Mouse (Mus musculus): Measurements from ENCODE around the gene Grip1.

Gene Grip1

DNA sequence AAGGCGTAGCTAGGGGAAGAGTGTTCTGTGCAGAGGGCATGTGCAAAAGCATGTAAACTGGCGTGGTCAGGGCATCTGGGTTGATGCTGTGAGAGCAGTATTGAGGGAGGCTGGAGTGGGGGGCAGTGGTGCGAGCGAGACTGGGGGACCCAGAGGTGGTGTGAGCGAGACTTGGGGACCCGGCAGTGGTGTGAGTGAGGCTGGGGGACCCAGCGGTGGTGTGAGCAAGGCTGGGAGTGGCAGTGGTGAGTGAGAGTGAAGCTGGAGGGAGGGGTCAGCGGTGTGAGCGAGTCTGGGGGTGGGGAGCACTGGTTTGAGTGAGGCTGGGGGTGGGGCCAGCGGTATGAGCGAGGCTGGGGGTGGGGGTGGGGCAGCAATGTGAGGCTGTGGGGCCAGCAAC is 386.0 kb downstream of the Grip1 start:
- DNase-seq (ENCODE audit: low read depth): no peak

DNA sequence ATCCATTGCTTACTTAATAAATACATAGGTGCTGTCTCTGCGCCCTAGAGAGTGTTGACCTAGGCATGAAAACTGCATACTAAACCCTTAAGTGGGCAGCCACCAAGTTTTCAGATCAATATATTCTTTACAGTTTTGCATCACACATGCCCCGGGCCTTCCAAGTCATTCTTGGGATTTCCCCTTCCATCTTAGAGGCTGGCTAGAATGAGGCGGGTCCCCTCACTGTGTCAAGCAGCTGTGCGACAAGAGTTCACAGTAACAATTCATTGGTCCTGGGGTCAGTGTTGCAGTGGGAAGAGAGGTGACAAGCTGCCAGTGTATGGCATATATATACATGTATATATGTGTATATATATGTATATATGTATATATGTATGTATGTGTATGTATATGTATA is 388.4 kb downstream of the Grip1 start:
- no peak for DNase-seq (ENCODE audit: low read depth)

DNA sequence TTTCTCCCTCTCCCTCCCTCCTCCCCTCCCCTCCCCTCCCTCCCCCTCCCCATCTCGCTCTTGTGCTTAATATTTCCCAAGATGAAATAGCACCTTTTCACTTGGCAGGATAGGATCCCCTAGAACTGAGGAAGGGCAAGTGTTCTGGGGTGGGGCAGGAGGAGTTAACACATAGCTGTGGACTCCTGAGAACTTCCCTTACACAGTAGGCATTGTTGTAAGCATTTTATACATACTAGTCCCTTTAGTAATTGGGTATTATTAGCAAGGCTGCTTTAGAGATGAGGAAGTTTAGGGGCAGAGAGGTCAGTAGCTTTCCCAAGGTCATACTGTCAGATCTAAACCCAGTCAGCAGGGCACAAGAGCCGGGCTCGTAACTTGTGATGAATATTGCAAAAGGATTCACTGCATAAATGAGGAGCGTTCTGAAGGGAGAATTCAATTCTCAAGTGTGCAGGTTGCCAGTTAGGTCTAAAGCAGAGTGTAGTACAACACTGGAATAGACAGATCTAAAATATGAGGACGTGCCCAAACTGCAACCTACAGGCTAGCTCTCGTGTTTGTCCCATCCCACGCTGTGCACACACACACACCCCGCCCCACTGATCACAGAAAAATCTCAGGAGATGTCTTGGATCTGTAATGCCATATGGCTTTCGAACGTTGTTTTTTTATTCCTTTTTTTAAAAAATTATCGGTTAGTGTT is 392.2 kb downstream of the Grip1 start:
- DNase-seq (ENCODE audit: low read depth): no peak

DNA sequence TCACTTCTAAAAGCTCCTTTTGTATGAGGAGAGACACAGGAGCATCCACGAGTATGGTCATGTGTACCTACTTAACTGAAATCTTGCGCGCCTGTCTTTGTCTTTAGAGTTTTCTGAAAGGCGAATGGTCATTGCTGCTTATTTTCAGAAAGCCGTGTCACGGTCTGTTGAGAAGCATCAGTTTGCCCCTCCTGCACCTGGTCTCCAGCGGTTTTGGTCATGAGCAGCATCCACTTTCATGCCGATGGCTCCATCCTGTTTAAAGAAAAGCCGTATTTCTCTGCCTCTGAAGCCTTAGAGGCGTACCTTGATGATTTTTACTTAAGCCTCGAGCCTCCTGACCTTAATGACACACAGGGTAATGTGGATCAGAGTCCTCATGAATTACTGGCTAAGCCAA is 398.0 kb downstream of the Grip1 start:
- no peak for DNase-seq (ENCODE audit: low read depth)

DNA sequence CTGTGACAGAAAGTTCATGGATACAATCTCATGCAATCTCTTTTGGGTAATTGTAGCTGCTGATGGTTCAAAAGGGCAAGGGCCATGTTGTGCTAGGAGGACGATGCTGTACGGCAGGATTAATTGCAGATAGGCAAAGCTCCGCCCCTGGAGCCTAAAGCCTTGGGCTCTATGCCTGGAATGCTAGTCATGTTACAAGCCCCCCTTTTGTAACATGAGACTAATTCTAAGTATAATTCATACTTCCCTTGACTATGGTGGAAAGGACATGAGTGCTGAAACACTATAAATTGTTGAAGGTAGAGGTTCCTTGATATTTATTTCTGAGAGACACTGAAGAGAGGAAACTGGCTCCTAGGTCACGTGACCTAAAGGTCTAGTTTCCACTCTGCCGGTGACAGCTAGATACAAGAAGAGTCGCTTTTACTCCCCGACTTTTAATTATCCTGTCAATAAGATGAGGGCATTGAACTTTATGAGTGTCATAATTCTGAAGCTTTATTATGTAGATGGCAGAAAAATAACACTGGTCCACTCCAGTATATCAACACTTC is 399.0 kb downstream of the Grip1 start:
- no peak for DNase-seq (ENCODE audit: low read depth)

DNA sequence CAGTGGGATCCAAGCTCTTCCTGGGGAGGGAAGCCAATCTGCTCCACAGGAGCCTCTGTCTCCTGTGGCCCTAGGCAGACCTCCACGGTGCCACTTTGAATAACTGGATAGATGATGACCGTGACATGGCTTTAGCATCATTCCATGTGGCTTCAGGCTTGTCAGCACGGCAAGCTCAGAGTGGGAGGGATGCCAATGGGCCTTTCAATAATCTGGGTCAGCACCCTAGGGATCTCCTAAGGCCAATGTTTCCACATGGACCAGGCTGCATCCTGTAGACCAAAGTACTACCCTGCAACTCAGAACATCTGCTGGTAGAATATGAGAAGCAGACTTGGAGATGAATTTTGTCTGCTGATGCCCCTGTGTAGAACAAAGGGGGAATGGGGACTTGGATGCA is 414.1 kb downstream of the Grip1 start:
- DNase-seq (ENCODE audit: low read depth): no peak

DNA sequence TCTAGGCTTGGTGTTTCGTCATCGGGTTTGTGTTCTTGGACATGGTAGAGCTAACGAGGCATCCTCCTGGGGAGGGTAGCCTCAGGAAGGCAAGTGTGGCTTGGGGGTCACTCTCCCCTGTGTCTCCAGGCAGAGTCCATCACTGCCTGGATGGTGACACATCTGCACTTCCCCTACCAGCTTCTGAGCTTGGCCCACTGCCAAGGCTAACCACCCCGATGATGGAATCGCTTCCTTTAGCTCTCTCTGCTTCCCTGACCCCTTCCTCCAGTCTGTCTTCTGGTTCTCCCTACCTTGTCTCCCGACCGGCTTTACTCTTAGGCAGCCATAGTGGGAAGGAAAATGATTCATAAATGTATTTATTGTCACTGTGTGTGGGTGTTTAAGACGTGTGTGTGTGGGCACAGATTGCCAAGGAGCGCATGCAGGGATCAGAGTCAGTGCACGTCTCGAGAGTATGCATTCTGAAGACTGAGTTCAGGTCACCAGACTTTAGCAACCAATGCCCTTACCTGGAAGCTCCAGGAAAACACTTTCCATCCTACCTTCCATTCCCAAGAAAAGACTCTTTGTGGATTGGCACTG is 415.5 kb downstream of the Grip1 start:
- DNase-seq (ENCODE audit: low read depth): no peak

DNA sequence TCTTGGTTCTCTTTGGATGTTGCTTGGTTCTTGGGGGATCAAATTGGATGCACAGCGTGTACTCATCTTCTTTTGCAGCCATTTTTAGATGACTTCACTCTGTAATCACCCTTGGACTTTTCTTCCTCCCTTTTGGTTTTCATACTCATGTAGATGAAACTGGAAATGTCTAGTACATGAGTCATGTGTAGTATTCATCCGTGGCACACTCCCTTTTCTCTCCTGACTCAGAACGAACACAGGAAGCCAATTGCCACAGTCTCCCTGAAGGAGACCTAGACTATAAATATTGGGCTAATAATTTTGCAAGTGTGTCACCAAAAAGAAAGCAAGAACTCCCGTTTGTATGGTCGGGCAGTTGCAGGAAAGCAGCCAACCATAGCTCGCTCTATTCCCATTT is 423.1 kb downstream of the Grip1 start:
- DNase-seq (ENCODE audit: low read depth): no peak

DNA sequence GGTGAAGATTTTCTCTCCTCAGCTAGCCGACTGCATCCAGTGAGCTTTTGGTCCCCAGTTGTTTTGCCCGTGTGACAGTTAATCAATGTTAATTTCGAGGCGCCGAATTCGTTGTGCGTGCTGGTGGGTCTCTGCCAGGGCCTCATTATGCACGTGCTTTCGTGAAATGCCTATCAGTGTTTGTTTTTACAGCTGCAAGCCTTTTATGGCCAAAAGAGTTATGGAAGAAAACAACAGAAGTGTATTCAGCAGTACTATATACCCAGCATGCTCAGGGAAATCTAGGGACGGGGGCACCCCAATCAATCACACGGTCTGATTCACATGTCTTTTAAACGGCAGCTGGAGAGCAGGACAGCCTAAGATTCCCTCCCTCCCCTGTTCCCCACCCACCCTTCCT is 424.7 kb downstream of the Grip1 start:
- DNase-seq (ENCODE audit: low read depth): no peak

DNA sequence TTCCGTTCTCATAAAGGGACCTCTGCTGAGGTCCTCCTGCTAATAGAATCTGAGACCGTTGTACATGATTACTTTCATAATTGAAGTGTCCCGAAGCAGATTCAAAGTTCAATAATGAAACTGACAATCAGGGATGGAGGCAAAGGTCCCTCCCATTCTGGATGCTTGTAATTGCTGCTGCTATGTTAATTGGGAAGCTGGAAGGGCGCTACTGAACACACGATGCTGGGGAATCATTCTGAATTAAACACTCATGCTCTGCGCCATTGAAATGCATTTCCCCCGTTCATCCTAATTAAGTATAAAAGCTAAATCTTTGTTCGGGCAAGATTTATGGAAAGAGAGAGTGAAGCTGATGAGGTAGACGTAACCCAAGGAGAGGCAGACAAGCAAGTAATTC is 431.0 kb downstream of the Grip1 start:
- no peak for DNase-seq (ENCODE audit: low read depth)

DNA sequence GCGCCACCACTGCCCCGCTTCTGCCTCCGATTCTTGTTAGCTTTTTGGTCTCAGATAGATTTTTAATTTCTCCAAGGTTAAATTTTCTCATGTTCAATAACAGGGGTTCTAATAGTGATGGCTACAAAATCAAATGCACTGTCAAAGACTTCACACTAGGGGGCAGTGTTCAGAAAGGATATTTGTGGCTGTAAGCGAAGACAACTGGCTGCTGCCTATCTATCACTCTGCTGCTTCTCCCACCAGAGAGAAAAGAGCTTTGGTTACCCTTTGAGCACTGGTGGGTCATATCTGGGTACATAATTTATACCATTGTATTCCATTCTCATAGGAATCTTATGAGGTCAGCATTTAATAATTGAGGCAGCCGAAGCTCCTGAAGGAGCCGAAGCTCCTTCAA is 431.9 kb downstream of the Grip1 start:
- no peak for DNase-seq (ENCODE audit: low read depth)

DNA sequence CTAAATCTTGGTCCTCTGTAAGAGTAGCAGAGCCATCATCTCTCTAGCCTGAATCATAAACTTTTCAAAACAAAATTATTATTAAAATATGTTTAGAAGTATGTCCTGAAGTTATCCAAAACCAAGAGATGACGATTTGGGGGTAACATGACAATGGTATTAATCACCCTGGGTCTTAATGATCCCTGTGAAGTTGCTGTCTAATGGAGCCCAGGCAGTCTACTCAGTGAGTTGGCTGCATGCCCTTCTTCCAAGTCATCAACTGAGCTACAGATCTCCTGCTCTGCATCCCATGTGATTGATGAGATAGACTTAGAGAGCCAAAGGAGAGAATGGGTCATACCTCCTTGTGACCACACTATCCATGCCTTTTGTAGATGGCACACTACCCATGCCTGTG is 433.1 kb downstream of the Grip1 start:
- no peak for DNase-seq (ENCODE audit: low read depth)

DNA sequence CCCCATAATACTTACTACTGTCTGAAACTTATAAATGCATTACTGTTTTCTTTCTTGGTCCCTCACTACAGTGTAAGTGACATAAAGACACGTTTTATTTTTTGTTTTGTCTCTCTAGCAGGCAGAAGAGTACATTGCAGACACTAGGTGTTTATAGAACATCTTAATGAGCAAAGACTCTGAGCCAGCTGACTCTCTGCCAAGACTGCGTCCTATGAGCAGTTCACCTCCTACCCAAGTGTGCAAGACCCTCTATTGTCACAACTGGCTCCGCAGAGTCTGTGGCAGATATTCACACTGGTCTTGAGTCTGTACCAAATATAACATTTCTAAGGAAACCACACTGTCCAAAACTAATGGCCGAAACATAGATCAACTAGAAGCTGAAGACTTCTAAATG is 449.1 kb downstream of the Grip1 start:
- DNase-seq (ENCODE audit: low read depth): no peak

DNA sequence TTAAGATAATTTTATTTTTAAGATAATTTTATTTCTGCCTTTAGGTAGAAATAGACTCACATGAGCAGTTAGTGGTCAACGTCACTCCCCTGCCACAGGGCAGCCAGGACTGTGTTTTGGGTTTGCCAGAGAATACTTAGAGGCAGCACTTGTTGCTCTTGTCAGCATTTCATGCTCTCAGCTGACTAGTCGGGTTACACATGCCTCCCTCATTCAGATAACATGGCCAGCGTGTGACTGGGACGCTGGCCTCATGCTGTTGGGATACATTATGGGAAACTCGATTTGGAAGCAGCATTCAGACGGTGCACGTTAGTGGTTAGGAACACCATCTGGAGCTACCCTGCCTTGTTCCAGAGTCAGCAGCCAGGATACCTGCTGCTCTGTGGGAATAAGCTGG is 453.2 kb downstream of the Grip1 start:
- no peak for DNase-seq (ENCODE audit: low read depth)

DNA sequence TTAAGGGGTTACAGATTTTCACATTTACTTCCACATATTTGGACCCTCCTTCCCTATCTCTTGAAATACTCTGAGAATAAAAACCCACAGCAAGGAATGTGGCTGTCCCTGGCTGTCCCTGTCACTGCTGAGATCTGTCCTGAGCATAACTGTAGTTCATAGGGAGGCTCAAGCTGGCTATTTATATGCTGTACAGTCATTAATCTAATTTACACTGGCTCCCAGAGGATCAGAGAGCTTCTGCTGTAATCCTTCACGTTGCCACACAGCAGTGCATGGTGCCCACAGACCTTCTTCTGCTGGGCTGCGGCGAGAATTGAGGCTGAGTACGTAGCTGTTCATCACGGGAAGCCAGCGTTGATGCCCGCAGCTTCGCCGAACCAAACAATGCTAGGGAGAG is 464.4 kb downstream of the Grip1 start:
- no peak for DNase-seq (ENCODE audit: low read depth)

DNA sequence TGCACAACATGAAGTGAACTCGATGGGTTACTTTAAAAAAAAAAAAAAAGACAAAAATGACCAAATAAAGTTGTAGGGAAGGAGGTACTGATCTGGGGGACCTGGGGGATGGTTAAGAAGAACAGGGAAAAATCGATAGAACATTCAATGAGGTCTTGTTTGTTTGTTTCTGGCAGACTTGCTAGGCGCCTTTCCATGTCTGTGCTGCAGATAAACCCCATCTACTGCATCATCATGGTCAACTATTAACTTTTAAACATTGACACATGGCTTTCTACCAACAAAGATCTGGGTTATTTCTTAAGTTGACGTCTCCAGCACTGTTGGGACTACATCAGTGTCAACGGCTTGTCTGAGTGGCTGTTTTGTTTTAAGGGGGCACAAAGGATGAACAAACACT is 474.3 kb downstream of the Grip1 start:
- no peak for DNase-seq (ENCODE audit: low read depth)

DNA sequence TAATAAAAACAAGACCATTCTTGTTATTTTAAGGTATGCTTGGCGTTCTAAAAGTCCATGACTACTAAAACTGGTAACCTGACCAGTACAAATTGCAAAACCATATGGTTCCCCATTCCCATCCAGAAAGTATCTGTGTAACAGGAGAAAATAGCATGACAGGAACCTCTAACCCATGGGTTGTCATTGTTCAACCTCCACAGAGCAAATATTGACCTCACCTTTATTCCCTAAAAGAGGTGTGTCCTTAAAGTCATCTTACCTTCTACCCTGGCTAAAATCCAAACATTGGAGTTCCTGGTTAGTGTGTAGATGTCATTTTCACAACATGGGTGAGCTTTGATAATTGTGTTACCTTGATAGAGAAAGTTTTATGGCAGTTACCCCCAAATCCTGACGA is 475.3 kb downstream of the Grip1 start:
- no peak for DNase-seq (ENCODE audit: low read depth)

DNA sequence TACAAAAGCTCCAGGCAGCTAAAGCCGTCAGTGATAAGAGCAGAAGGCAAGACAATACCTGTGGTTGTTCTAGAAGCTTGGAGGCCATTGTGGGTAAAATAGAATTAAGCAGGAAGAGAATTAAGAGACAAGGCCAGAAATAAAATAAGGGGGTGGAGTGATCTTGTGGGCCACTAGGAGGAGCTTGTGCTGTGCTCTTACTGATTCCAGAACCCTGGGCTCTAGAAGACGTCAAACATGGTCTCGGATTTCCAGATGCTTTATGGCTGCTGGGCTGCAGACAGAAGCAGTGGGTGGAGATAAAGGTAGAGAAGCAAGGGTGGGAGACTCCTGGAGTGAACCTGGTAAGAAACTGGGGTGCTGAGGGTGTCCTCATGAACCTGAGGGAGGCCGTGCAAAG is 479.2 kb downstream of the Grip1 start:
- DNase-seq (ENCODE audit: low read depth): no peak

DNA sequence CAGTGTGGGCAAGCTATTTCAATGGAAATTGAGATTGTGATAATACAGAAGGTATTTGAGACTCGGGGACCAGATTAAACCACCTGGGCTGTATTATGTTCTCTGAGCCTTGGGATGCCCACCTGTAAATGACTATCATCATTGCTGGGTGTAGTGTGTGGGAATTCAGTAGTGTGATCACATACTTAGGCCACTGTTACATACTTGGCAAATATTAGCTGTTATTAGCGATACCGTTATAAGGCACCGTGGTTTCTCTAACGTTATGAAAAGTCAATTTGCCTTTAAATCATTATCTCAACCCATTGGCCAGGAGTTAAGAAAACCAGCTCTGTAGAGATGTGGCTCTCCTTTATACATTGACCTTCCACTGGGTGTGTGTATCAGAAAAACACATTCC is 479.7 kb downstream of the Grip1 start:
- no peak for DNase-seq (ENCODE audit: low read depth)

DNA sequence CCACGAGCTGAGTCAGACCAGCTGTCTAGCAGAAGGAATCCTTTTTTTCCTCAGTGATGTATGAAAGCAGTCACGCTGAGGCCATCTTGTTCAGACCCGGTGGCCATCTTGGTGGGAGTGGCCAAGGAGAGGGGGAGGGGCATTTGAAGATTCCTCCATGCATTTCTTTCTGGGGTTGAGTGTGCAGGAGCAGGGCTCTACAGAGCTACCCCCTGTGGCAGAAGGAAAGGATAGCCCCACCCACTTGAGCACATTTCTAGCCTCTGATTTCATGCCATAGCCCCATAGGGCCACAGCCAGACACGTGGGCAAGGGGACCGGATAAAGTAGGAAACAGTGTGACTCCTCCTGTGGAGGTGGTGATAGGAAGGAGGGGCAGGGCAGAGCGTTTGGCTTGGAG is 481.6 kb downstream of the Grip1 start:
- no peak for DNase-seq (ENCODE audit: low read depth)

DNA sequence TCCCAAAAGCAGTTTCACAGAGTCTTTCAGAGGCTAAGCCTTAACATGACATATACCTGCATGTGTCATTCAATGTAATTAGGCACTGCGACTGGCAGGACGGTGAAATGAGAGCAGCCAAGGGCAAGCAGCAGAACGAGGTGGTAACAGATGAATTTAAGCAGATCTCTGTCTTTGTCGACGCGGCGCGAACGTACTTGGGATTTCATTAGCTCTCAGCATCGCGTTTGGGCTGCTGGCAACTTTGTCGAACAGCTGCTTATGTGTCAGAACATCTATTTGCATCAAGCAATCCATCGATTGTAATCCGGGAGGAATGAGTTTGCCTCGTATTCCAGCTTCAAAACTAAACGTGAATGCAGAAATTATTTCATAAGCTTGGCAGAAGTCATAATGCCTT is 483.9 kb downstream of the Grip1 start:
- DNase-seq (ENCODE audit: low read depth): no peak

DNA sequence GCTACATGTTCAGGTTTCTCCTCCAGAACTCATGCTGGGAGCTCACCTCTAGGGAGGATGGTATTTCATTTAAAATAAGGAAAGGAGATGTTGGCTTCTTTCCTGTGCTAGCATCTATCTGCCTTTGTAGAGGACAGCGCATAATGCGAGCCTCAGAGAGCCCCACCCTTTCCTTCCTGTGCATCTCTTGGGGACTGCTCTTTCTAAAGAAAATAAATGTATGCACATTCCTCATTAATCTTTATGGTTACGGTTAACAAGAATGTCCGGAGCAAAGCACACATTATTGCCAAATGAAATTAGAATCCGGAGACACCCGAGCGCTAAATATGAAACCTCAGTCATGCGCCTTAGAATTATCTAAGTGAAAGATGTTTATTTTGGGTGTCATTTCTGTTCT is 490.3 kb downstream of the Grip1 start:
- no peak for DNase-seq (ENCODE audit: low read depth)

DNA sequence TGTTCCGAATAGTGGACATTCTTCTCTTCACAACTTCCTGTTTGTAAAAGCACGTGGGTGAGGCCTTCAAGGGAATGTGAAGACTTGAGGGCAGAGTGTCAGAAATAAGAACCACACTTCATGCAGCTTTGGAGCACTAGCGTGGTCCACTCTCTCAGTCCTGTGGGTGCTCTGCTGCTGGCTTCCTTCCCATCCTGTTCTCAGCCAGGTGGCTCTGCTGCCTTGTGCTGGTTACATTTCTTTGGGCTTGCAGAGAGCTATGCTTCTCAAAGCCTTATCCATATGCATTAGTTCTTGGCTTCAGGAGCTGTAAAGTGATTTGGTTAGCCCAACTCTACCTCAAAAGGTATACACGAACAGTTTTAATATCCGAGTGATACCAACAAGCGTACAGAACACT is 497.8 kb downstream of the Grip1 start:
- DNase-seq (ENCODE audit: low read depth): no peak

Data from naive thymus-derived CD4-positive, alpha-beta T cell, adult 2 months (primary cell).